ENCODE assay signal across 16 mouse cellular contexts in the genomic region with DNA sequence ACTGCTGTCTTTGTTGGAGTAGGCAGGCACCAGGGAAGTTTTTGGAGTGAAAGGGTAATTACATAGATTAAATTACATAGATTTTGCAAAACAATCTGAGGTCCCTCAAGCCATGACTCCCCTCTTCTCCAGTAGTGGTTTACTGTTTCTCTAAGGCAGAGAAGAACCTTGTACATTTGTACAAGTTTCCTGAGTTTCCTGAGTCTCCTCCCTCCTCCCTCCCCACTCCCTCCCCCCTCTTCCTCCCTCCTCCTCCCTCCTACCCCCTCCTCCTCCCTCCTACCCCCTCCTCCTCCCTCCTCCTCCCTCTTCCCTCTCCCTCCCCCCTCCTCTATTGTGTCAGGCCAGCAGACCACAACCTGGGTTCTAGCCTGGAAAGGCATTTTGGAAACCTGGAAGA.
"Had no signal": no experiment of that assay in that cellular context is flagged by ENCODE, and none has a peak within 500 bp of the region (broad histone marks: within the 10 kb centered on the region; RNA-seq: fewer than 3 reads in every experiment).

No protein-coding gene starts in this region.

- H3K36me3 ChIP-seq: limb, embryonic 10.5 days; liver, embryonic 15.5 days; midbrain, embryonic 15.5 days; neural tube, embryonic 12.5 days; stomach, embryonic 15.5 days had no signal

- ATAC-seq: midbrain, embryonic 15.5 days had no signal

- H3K4me3 ChIP-seq: layer of hippocampus, adult 2 months; limb, embryonic 10.5 days; liver, embryonic 15.5 days; megakaryocyte, embryonic 14.5 days; midbrain, embryonic 15.5 days; neural tube, embryonic 12.5 days; stomach, embryonic 15.5 days had no signal

- H3K9me3 ChIP-seq: limb, embryonic 10.5 days; liver, embryonic 15.5 days; megakaryocyte, embryonic 14.5 days; midbrain, embryonic 15.5 days; neural tube, embryonic 12.5 days; stomach, embryonic 15.5 days had no signal

- H3K4me2 ChIP-seq: liver, embryonic 11.5 days; liver, embryonic 15.5 days; midbrain, embryonic 11.5 days; midbrain, embryonic 15.5 days; neural tube, embryonic 12.5 days; stomach, embryonic 15.5 days had no signal

- H3K27ac ChIP-seq: layer of hippocampus, adult 2 months; limb, embryonic 10.5 days; liver, embryonic 15.5 days; macrophage; midbrain, embryonic 15.5 days; neural tube, embryonic 12.5 days; stomach, embryonic 15.5 days had no signal

- H3K27me3 ChIP-seq: liver, embryonic 15.5 days; megakaryocyte, embryonic 14.5 days; midbrain, embryonic 15.5 days; neural tube, embryonic 12.5 days; stomach, embryonic 15.5 days had no signal

- DNase-seq: kidney, adult 18-20 months; kidney, postnatal 4 days; lung, adult 2 months; lung, postnatal 10 days; right cerebral cortex, postnatal 14 days; thymus, postnatal 4 days had no signal

- H3K9ac ChIP-seq: liver, embryonic 15.5 days; midbrain, embryonic 15.5 days; neural tube, embryonic 12.5 days; stomach, embryonic 15.5 days had no signal
